Mouse (Mus musculus) stomach, postnatal 0 days (tissue): ENCODE measurements around the gene Ier5. TPM values are rescaled to one million over a fixed set of nuclear protein-coding genes. Genes with fewer than 3 reads are reported as not detected.

Source experiments
- ATAC-seq: fragments of 200-750 bp; cut with Nextera tagmentation; 2 replicates; pipeline ENCODE4 v1.8.0; 2017; ENCODE audit not compliant: low FRiP score, low TSS enrichment
- DNase-seq: peaks from one replicate; pipeline ENCODE4 v3.0.0-alpha.2; 2016; ENCODE audit warnings: low spot score
- H3K27ac ChIP-seq: fragments of 300-500 bp; sonication (generic); replicated peaks from 2 replicates; pipeline ENCODE4 v1.5.1; 2014; ENCODE audit warnings: mild to moderate bottlenecking, control low read depth
- H3K27me3 ChIP-seq: fragments of 300-500 bp; sonication (generic); 2 replicates; pipeline ENCODE4 v1.6.1; 2014; ENCODE audit warnings: low read length; ENCODE audit not compliant: control insufficient read depth, insufficient read depth
- H3K36me3 ChIP-seq: fragments of 300-500 bp; sonication (generic); 2 replicates; pipeline ENCODE4 v1.6.1; 2014; ENCODE audit warnings: low read length, mixed read lengths; ENCODE audit not compliant: control insufficient read depth, insufficient read depth
- H3K4me1 ChIP-seq: fragments of 300-500 bp; sonication (generic); replicated peaks from 2 replicates; pipeline ENCODE4 v1.6.1; 2014; ENCODE audit warnings: antibody characterized with exemption; ENCODE audit not compliant: control insufficient read depth, insufficient read depth
- H3K4me2 ChIP-seq: fragments of 300-500 bp; sonication (generic); replicated peaks from 2 replicates; pipeline ENCODE4 v1.6.1; 2014; ENCODE audit warnings: low read depth, mild to moderate bottlenecking, control low read depth, moderate library complexity
- H3K4me3 ChIP-seq: fragments of 300-500 bp; sonication (generic); 2 replicates; pipeline ENCODE4 v1.5.1; 2014; ENCODE audit warnings: low read depth, low read length, control low read depth
- H3K9ac ChIP-seq: fragments of 300-500 bp; sonication (generic); 2 replicates; pipeline ENCODE4 v1.6.1; 2014; ENCODE audit warnings: mild to moderate bottlenecking, low read length, control low read depth, mixed read lengths
- H3K9me3 ChIP-seq: fragments of 300-500 bp; sonication (generic); 2 replicates; pipeline ENCODE4 v1.6.1; 2016; ENCODE audit warnings: low read length; ENCODE audit not compliant: control insufficient read depth
- CTCF ChIP-seq: IDR thresholded peaks from 2 replicates; pipeline ENCODE4 v1.5.1; 2016; ENCODE audit warnings: antibody characterized with exemption, low read depth, mild to moderate bottlenecking, moderate library complexity
- EP300 ChIP-seq: optimal IDR thresholded peaks from 2 replicates; pipeline ENCODE3; 2016; ENCODE audit warnings: antibody characterized with exemption
- WGBS: fragments of 180-500 bp; shearing (Covaris S2); extraction: QIAGEN DNeasy Blood & Tissue Kit; methylation state at CpG from one replicate; pipeline ENCODE4 v1.1.7; 2014; 5-methylcytosine and 5-hydroxymethylcytosine counted together
- polyA plus RNA-seq: library from polyadenylated mRNA; unstranded; fragments of >200 nt; fragmentation: Nextera tagmentation; extraction: Ambion mirVana; gene quantifications from 2 replicates; pipeline ENCODE4 v1.2.1, GENCODE M21; 2015

The Ier5 gene
- polyA plus RNA-seq, 1 experiment from 2014 or later = 7.3 TPM

DNA sequence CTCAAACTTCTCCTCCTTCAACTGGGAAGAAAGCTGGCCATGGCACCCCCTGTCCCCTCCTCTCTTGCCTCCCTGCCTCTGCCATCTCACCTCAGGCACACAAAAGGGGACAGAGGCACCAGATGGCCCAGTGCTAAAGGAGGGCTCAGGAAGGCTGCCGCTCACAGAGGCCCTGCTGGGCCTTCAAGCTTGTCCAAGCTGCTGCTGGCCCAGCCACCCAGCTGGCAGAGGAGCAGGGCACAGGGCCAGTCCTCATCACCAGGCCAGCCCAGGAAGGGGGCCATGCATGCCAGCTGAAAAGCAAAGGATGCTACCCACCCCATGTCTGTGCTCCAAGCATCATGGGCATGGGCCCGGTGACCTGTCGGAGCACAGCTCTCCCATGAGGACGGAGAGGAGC lies 36.5 kb downstream of the Ier5 start:
- WGBS = 93% methylated on average over 4 of the region's 4 CpGs
- Histone ChIP-seq H3K36me3 (no peaks in the 10 kb centered on the region), H3K4me1 (no peaks in the 10 kb centered on the region), H3K9me3 (no peaks in the 10 kb centered on the region), H3K27ac (no peak overlapping the region), H3K4me3 (no peak overlapping the region), H3K4me2 (no peak overlapping the region), H3K9ac (no peak overlapping the region), H3K27me3 (no peaks in the 10 kb centered on the region)
- DNase-seq (no peak), ATAC-seq (no peak)
- TF ChIP-seq EP300 = no peak
- TF ChIP-seq CTCF = no peak

DNA sequence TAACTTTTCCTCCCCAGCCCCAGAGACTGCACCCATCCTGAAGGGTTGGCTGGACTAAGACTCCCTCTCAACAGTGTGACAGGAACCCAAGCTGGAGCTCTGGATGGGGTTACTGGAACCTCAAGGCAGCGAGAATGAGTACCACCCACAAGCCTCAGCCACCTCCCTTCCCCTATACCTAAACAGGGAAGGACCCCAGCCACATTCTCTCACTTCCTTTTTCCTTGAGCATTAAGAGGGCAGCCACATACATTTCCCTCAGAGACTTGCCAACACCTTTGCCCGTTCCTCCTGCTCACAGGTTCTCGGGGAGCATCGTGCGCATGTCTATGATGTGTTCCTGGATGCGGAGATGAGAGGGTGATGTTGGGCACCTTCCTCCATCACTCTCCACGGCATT lies 37.4 kb downstream of the Ier5 start:
- Histone ChIP-seq H3K9ac (no peak overlapping the region), H3K4me2 (no peak overlapping the region), H3K27ac (no peak overlapping the region), H3K36me3 (no peaks in the 10 kb centered on the region), H3K4me1 (no peaks in the 10 kb centered on the region), H3K9me3 (no peaks in the 10 kb centered on the region), H3K27me3 (no peaks in the 10 kb centered on the region), H3K4me3 (no peak overlapping the region)
- DNase-seq = no peak
- no peak for ATAC-seq
- TF ChIP-seq EP300 (no peak), CTCF (no peak)
- WGBS = 87% methylated on average over 7 of the region's 7 CpGs

DNA sequence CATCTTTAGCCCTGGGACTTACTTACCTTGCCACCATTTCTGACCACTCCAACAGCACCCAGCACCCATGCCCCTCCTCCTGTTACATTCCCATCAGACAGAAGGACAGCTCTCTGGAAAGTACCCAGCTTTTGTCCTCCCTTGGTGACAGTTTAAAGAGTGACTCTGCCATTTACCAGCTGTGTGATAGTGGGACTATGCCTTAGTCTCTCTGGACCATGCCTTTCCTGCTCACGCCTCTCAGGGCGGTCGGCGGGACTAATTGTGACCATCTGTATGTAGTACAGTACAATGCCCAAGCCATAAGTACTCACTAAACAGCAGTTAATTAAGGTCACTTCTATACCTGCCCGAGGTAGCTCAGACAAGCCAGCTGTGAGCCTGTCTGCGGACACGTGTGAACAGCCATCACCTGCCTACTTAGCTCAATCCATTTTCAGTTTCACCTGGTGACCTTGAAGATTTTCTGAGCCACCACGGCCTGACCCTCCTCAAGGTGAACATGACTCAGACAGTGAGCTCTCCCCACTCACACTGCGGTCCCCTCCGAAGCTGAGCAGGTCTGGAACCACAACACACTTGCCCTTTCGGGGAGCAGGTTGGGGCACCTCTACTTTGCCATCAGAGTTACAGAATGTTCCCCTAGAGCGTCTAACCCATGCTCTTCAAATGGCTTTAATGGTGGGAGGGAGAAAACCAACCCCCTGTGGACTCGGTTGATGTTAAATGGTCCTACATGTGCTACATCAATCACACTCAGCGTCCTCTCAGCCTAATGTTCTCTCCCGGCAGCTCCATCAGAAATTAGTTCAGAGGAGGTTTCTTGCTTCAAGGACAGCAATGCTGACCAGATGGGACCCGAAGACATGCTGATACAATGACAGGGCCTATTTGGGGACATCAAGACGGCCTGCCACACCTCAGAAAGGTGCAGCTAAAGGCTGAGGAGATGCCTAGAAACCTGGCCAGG lies 38.3 kb downstream of the Ier5 start:
- Histone ChIP-seq H3K4me2 (no peak overlapping the region), H3K36me3 (no peaks in the 10 kb centered on the region), H3K4me1 (0 out of 2 replicates have a peak, but pooled peaks cover under 1% of the 10 kb centered on the region), H3K9ac (no peak overlapping the region), H3K4me3 (no peak overlapping the region), H3K27ac (no peak overlapping the region), H3K27me3 (no peaks in the 10 kb centered on the region), H3K9me3 (no peaks in the 10 kb centered on the region)
- ATAC-seq = no peak
- no peak for TF ChIP-seq EP300
- no peak for TF ChIP-seq CTCF
- WGBS = 75% methylated on average over 17 of the region's 17 CpGs
- DNase-seq = no peak

DNA sequence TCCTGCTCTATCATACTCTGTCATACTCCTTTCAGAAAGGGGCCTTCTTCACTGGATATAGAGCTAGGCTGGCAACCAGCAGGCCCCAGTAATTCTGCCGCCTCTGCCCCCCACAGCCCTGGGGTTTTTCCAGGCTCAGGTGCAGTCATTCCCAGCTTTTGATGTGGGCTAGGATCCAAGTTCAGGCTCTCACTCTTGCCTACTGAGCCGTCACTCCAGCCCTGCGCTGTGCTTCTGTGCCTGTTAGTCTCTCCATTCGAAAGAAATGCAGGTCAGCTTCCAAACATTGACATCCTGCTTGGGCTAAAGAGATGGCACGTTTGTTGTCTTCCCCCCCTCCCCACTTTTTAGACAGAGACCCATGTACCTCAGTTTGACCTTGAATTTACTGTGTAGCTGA lies 39.2 kb downstream of the Ier5 start:
- TF ChIP-seq CTCF = no peak
- TF ChIP-seq EP300 = no peak

DNA sequence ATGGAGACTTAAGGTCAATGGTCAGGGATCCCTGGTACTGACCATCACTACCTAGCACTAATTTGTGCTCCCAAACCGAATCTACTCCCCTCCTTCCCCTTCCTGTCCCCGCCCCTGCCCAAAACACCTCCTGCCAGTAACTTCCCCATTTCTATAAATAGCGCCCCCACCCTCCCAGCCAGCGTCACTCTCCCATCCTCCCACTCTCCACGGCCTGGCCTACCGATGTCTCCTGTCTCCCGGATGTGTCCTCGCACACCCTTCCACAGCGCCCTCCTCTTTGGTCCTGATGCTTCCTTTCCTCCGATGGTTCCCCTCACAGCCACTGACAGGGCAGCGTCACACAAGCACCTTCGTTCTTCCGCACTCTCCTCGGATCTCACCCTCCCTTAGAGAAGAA lies 39.9 kb downstream of the Ier5 start:
- no peak overlapping the region for H3K9ac ChIP-seq
- no peak overlapping the region for H3K4me2 ChIP-seq
- WGBS = 29% methylated on average over 12 of the region's 14 CpGs
- ATAC-seq (peak; percentile 22; the same call in 1 of the 2 replicates), DNase-seq (peak; percentile 47)
- no peak overlapping the region for H3K27ac ChIP-seq
- peaks cover 5% of the 10 kb centered on the region; the same call in 1 of the 2 replicates for H3K4me1 ChIP-seq
- H3K27me3 ChIP-seq = no peaks in the 10 kb centered on the region
- no peaks in the 10 kb centered on the region for H3K9me3 ChIP-seq
- no peak overlapping the region for H3K4me3 ChIP-seq
- TF ChIP-seq EP300 (no peak), CTCF (no peak; the same call in 1 of the 2 replicates)
- no peaks in the 10 kb centered on the region for H3K36me3 ChIP-seq

More for the DNA sequence above, 39.2 kb downstream of the Ier5 start:
- DNase-seq (no peak), ATAC-seq (no peak)
- H3K4me1 ChIP-seq = 0 out of 2 replicates have a peak, but pooled peaks cover 2% of the 10 kb centered on the region
- WGBS = 79% methylated on average over 5 of the region's 5 CpGs
- no peaks in the 10 kb centered on the region for H3K27me3 ChIP-seq
- no peak overlapping the region for H3K4me2 ChIP-seq
- no peaks in the 10 kb centered on the region for H3K9me3 ChIP-seq
- H3K36me3 ChIP-seq = no peaks in the 10 kb centered on the region
- no peak overlapping the region for H3K9ac ChIP-seq
- H3K4me3 ChIP-seq = no peak overlapping the region
- H3K27ac ChIP-seq = no peak overlapping the region
